Mouse (Mus musculus): Measurements from ENCODE around the gene Clasrp. TPM values are rescaled to one million over a fixed set of nuclear protein-coding genes. Genes with fewer than 3 reads are reported as not detected.
"Not testable (repeated sequence)": the region's sequence is repeated elsewhere in the genome, so short reads cannot be mapped to it uniquely, and the experiment has no call there.

Clasrp gene
- total RNA-seq, 1 experiment from 2014 or later, result 27.3 TPM

DNA sequence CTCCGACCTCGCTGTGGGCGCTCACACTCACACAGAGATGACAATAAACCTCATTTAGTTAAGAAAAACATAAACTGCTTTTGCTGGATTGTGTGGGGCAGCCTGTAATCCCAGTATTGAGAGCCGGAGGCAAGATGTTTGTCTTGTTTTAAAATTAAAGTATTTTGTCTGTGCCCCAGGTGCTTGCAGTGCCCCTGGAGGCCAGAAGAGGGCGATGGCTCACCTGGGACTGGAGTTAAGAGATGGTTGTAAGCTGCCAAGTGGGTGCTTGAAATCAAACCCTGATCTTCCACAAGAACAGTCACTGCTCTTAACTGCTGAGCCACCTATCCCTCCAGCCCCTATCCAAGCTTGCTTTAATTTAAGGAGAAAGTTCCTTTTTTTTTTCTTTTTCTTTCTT lies 6.7 kb upstream of the Clasrp start:
- ATAC-seq (replicated peaks; ENCODE audit: low read depth, poor library complexity, severe bottlenecking), result no peak

- ATAC-seq (replicated peaks; ENCODE audit: low read depth, poor library complexity, severe bottlenecking), result no peak
Observed at GRCm38 (mm10) chr7:19609641-19610332, 5.5 kb upstream of the Clasrp start.

- ATAC-seq (replicated peaks; ENCODE audit: low read depth, poor library complexity, severe bottlenecking), result no peak
Observed at GRCm38 (mm10) chr7:19607291-19607690, 3.0 kb upstream of the Clasrp start.

- not testable (repeated sequence) for ATAC-seq (replicated peaks; ENCODE audit: low read depth, poor library complexity, severe bottlenecking)
Observed at GRCm38 (mm10) chr7:19604606-19605214, 424 bp upstream of the Clasrp start.

GRCm38 (mm10) chr7:19603055-19603454 lies 1.2 kb downstream of the Clasrp start:
- ATAC-seq (replicated peaks; ENCODE audit: low read depth, poor library complexity, severe bottlenecking), result no peak

DNA sequence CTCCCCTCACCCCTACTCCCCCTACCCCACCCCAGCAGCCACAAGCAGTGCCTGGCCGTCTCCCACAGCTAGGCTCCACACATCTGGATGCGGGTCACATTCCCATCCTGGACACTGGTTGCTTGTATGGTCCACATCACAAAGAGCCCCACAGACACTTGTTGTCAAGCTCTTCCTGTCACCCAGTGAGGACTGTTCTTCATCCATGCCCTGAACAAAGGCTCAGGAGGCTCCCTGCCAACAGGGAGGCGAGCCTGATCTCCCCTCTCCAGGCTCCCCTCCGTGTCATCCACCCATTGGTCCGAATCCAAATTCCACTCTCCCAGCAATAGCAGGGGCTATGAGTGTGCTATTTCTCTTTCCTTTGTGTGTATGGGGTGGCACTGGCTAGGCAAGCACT lies 3.7 kb downstream of the Clasrp start:
- ATAC-seq (replicated peaks; ENCODE audit: low read depth, poor library complexity, severe bottlenecking), result no peak

GRCm38 (mm10) chr7:19593061-19593730 lies 11.1 kb downstream of the Clasrp start:
- peak; percentile 22; the same call in 1 of the 2 replicates for ATAC-seq (replicated peaks; ENCODE audit: low read depth, poor library complexity, severe bottlenecking)

- peak; percentile 82 for ATAC-seq (replicated peaks; ENCODE audit: low read depth, poor library complexity, severe bottlenecking)
Observed at GRCm38 (mm10) chr7:19589917-19590316, 14.4 kb downstream of the Clasrp start.

DNA sequence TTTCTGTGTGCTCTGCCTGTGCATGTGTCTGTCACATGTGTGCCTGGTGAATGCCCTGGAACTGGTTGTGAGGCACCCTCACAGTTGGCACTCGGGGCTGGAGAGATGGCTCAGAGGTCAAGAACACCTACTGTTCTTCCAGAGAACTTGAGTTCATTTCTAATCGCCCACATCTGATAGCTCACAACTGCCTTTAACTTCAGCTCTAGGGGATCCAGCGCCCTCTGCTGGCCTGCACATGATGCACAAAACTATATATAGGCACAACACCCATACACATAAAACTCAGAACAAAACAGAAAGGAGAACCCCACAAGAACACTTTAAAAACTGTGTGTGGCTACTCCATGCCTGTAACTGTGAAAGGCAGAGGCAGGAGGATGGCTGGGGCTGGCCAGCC lies 15.1 kb downstream of the Clasrp start:
- peak; percentile 35; the same call in 1 of the 2 replicates for ATAC-seq (replicated peaks; ENCODE audit: low read depth, poor library complexity, severe bottlenecking)

- no peak for ATAC-seq (replicated peaks; ENCODE audit: low read depth, poor library complexity, severe bottlenecking)
Observed at GRCm38 (mm10) chr7:19586269-19586668, 18.0 kb downstream of the Clasrp start.

DNA sequence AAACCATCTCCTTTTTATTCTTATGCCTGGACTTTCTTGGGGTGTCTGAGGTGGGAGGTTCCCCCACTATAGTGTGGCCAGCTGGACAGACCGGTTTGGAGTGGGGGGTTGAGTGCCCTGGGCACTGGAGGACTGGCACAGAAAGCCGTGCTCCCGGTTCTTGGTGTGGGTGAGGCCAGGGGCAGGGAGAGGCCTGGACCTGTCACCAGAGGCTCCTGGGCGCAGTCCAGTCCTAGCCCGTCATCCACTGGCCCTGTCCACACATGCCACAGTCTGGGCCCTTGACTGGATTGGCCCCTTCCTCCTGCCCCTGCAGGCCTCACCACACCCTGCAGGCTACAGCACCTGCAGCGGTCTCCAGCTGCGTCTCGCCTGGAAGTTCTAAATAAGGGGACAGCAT lies 23.7 kb downstream of the Clasrp start:
- ATAC-seq (replicated peaks; ENCODE audit: low read depth, poor library complexity, severe bottlenecking), result no peak

DNA sequence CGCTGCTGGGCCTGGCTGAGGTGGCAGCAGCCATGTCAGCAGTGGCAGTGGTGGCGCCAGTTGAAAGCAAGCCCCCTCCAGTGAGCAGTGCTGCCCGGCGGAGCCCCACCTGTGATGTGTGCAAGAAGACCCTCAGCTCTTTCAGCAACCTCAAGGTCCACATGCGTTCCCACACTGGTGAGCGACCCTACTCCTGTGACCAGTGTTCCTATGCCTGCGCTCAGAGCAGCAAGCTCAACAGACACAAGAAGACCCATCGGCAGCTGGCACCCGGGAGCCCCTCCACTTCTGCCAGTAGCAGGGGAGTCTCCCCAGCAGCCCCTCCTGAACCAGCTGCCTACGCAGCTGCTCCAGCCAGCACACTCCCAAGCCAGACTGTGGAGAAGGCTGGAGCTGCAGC lies 24.5 kb downstream of the Clasrp start:
- ATAC-seq (replicated peaks; ENCODE audit: low read depth, poor library complexity, severe bottlenecking), result no peak

DNA sequence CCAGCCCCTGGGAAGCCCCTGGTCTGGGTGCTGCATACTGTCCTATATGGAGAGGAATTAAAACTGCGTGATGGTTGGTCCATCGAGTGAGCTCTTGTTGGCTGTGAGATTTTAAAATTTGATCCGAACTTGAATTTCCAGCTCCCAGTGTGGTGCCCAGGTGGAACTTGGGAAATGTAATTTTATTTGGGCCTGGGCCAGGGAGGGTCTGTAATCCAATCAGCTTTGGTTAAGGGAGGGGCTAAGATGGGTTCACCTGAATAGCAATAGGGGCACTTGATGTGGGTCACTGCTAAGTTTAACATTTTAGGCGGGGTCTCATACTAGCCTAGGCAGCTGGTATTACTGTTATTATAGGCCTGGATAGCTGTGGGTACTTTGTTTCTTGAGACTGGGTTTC lies 25.9 kb downstream of the Clasrp start:
- no peak for ATAC-seq (replicated peaks; ENCODE audit: low read depth, poor library complexity, severe bottlenecking)

GRCm38 (mm10) chr7:19577877-19578414 lies 26.3 kb downstream of the Clasrp start:
- peak; percentile 79 for ATAC-seq (replicated peaks; ENCODE audit: low read depth, poor library complexity, severe bottlenecking)

DNA sequence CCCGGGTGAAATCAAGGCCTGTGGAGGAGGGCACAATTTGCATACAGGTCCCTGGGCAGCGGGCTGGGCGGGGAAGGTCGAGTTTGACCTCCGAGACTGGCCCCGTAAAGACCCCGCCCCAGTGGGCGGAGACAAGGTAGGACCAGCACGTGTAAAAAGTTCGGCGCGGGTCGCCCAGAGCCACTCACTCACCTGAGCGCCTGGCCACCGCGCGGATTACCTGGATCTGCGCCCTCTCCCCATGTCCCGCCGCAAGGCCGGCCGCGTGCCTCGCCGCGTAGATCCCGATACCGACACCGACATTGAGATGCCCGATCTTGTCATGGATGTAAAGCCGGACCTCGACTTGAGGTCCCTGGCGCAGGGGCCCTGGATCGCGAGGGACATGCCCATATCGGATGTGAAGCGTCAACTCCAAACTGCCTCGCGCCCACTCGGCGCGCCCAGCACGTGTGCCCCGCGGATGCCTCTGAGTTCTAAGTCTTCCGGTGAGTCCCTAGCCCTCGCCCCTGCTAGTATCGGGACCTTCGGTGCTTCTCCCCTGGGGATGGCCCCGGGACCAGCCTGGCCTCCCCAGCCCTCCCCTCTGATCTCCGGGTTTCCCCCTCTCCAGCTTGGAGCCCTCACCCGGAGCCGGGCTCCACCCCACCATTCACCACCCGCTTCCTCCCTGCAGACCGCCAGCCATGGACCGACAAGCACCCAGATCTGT lies 27.0 kb downstream of the Clasrp start, which contains the start of the genes Zfp296 and Gemin7:
Gene Zfp296, plus strand, starts transcription at position 147 of the 712 bp plus-strand sequence.
Gene Gemin7, minus strand, starts transcription at position 455 of the 712 bp plus-strand sequence.
- peak; percentile 45 for ATAC-seq (replicated peaks; ENCODE audit: low read depth, poor library complexity, severe bottlenecking)

- no peak for ATAC-seq (replicated peaks; ENCODE audit: low read depth, poor library complexity, severe bottlenecking)
Observed at GRCm38 (mm10) chr7:19575559-19575958, 28.7 kb downstream of the Clasrp start.

GRCm38 (mm10) chr7:19573776-19574140 lies 30.5 kb downstream of the Clasrp start:
- ATAC-seq (replicated peaks; ENCODE audit: low read depth, poor library complexity, severe bottlenecking), result no peak

DNA sequence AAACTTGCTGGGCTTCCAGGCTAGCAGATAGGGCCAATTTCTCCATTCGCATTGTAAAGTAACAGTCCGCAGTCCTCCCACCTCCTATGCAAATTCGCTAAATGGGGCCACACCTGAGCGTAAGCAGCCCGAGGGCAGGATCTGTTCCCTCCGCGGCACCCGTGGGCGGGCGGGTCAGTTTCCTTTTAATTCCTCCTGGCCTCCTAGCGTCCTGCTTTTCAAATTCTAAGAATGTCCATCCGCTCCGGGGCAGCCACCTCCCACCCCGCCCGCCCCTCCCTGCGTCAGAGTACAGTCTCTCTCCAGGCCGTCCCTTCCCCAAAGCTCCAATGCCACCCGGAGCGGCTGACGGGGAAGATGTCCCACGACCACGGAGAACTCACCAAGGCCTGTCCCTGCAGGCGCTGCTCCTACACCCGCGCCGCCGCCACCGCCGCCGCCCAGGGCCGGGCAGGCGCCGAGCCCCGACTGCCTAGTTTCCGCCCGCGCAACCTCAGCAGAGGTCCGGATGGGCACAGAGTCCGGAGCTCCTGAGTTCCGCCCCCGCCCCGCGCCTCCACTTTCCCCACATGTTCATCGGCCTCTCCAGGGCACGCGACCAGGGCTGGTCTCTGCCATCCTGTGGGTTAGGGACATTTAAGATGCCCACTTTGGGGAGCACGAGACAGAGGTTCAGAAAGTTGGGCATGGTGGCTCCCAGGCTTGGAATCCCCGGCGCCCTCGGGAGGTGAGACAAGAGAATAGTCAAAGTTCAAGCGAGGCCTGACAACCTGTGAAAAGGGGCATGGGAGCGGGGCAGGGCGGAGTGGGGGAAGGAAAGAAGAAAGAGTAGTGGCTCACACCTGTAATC lies 31.1 kb downstream of the Clasrp start:
- peak; percentile 59 for ATAC-seq (replicated peaks; ENCODE audit: low read depth, poor library complexity, severe bottlenecking)

- ATAC-seq (replicated peaks; ENCODE audit: low read depth, poor library complexity, severe bottlenecking), result no peak
Observed at GRCm38 (mm10) chr7:19569647-19570046, 34.6 kb downstream of the Clasrp start.

Data from common myeloid progenitor, adult 5-6 weeks (primary cell).